Mouse (Mus musculus): ENCODE results near the gene Med12l. TPM values are rescaled to one million over a fixed set of nuclear protein-coding genes. Genes with fewer than 3 reads are reported as not detected.

Med12l gene
- total and polyA plus RNA-seq, 2 experiments from 2014 or later = 2.1 to 19.2 TPM

DNA sequence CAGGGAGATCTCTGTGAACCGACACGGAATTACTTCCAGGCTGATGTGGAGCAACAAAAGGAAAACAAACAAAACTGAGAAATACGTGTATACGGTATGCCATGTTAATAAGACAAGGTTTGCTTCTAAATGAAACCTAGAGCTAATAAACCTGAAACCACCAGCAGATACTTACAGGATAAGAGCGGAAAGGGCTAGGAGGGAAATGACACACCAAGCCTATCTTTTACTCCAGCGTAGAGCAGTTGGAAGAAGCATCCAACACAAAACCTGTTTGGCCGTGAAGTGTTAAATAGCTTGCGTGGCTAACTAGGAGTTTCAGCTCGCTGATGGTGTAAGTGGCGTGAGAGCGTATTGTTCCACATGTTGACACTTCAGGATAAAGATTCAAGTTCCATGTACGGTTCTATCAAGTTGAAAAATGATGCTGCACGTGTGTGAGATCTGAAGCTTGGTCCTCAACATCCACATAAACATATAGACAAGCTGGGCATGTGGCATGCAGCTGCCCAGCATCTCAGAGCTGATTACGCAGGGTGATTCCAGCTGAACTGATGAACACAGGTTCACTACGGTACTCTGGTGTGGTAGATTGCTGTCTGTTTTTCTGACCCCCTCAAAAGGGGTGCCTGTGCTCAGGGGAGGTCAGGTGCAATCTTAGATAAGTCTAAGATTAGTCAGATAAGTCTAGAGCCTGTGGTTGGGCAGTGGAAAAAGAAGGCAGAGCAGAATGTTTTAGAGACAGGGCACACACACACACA, 21.6 kb upstream of the Med12l start:
- Histone ChIP-seq H3K27me3 (ENCODE audit: insufficient read depth, low read length) (no peaks in the 10 kb centered on the region), H3K4me1 (ENCODE audit: insufficient read depth) (0 out of 2 replicates have a peak, but pooled peaks cover 3% of the 10 kb centered on the region), H3K4me3 (ENCODE audit: low read depth, low read length) (no peak overlapping the region), H3K36me3 (ENCODE audit: insufficient read depth) (no peaks in the 10 kb centered on the region), H3K4me2 (ENCODE audit: low read depth) (no peak overlapping the region), H3K9ac (no peak overlapping the region), H3K9me3 (ENCODE audit: low read length) (no peaks in the 10 kb centered on the region), H3K27ac (ENCODE audit: low read depth, low read length) (no peak overlapping the region)
- ATAC-seq = no peak
- 83% methylated on average over 15 of the region's 15 CpGs for WGBS
- TF ChIP-seq CTCF (IDR thresholded peaks at IDR 0.05; ENCODE audit: low read depth) = no peak
- no peak for DNase-seq

DNA sequence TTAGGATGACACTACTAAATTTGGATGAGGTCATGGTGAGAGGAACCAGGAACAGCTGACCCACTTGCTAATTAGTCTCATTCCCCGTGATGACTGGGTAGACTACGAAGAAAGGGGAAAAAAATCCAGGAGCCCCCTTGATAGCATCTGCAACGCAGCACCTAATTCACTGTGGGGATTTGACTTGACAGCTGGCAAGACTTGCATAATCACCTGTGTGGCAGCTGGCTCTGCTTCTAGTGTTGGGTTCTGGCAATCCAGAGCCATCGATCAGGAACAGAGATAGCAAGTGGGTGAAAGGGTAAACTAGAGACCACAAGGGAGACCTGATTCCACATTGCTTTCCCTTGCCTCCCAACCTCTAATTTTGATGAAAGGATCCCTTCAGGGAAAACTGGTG, 19.8 kb upstream of the Med12l start:
- Histone ChIP-seq H3K36me3 (ENCODE audit: insufficient read depth) (no peaks in the 10 kb centered on the region), H3K4me1 (ENCODE audit: insufficient read depth) (0 out of 2 replicates have a peak, but pooled peaks cover 3% of the 10 kb centered on the region), H3K4me3 (ENCODE audit: low read depth, low read length) (no peak overlapping the region), H3K27ac (ENCODE audit: low read depth, low read length) (no peak overlapping the region), H3K9ac (no peak overlapping the region), H3K4me2 (ENCODE audit: low read depth) (no peak overlapping the region), H3K9me3 (ENCODE audit: low read length) (no peaks in the 10 kb centered on the region), H3K27me3 (ENCODE audit: insufficient read depth, low read length) (no peaks in the 10 kb centered on the region)
- TF ChIP-seq CTCF (IDR thresholded peaks at IDR 0.05; ENCODE audit: low read depth) = no peak
- DNase-seq = no peak
- no peak for ATAC-seq
- 55% methylated on average over 4 of the region's 4 CpGs for WGBS

DNA sequence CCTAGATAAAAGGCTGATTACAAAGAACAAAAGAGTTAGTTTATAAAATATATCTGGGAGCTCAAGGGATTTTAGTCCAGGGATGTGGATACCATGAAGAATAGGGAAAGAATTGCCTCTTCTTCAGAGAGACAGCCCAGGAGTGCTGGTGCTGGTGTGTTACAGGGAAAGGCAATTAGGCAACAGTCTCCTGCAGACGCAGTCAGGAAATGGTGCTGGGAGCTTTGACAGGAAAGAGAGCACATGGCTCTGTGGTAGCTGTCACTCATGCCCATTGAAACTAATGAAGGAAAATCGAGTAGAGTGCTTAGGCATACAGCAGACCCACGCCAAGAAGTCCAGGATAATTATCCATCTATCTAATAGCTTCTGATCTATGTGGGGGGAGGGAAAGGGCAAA, 16.3 kb upstream of the Med12l start:
- no peak for DNase-seq
- no peak for TF ChIP-seq CTCF (IDR thresholded peaks at IDR 0.05; ENCODE audit: low read depth)
- WGBS = 18% methylated on average over 3 of the region's 3 CpGs

DNA sequence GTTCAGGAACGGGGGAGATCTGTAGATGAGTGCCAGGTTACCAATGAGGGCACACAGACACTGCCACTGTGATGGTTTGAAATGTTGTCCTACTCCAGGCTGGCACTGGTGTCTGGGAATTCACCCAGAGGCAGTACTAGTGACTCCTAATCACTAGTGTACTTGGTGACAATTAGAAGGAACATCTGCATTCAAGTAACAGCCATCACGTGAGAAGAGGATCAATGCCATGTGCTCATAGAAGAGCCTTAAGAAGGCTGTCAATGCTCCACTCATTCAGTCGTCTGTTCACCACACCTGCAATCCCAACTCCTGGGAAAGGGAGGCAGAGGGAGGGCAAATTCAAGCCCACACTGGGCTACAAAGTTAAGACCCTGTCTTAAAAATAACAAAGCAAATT, 15.1 kb upstream of the Med12l start:
- Histone ChIP-seq H3K27me3 (ENCODE audit: insufficient read depth, low read length) (no peaks in the 10 kb centered on the region), H3K4me2 (ENCODE audit: low read depth) (no peak overlapping the region), H3K9me3 (ENCODE audit: low read length) (no peaks in the 10 kb centered on the region), H3K9ac (no peak overlapping the region), H3K4me1 (ENCODE audit: insufficient read depth) (no peaks in the 10 kb centered on the region), H3K27ac (ENCODE audit: low read depth, low read length) (no peak overlapping the region), H3K4me3 (ENCODE audit: low read depth, low read length) (no peak overlapping the region), H3K36me3 (ENCODE audit: insufficient read depth) (no peaks in the 10 kb centered on the region)
- no peak for ATAC-seq
- TF ChIP-seq CTCF (IDR thresholded peaks at IDR 0.05; ENCODE audit: low read depth) = no peak
- DNase-seq = no peak
- 67% methylated on average over 3 of the region's 3 CpGs for WGBS

More for the DNA sequence above, 16.3 kb upstream of the Med12l start:
- Histone ChIP-seq H3K27me3 (ENCODE audit: insufficient read depth, low read length) (no peaks in the 10 kb centered on the region), H3K27ac (ENCODE audit: low read depth, low read length) (no peak overlapping the region), H3K4me2 (ENCODE audit: low read depth) (no peak overlapping the region), H3K4me3 (ENCODE audit: low read depth, low read length) (no peak overlapping the region), H3K36me3 (ENCODE audit: insufficient read depth) (no peaks in the 10 kb centered on the region), H3K9me3 (ENCODE audit: low read length) (no peaks in the 10 kb centered on the region), H3K4me1 (ENCODE audit: insufficient read depth) (no peaks in the 10 kb centered on the region), H3K9ac (no peak overlapping the region)
- ATAC-seq = no peak; the same call in 1 of the 2 replicates

DNA sequence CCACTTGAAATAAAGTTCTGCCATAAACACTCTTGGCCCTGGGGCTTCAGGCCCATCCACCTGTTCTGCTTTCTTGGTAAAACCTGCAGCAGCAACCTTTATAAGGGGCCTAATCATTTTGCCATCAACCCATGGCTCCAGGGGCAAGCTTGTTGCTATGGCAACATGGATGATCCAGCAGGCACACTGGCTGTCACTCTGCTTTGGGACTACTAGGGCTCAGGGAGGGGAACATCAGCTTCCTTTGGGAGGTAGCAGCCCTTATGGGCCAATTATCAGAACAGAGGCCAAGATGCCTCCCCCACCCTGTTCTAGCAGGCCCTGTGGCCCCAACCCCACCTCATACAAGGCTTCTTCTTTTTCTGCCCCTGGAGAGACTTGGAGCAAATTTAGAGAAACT, 13.5 kb upstream of the Med12l start:
- no peak for DNase-seq
- TF ChIP-seq CTCF (IDR thresholded peaks at IDR 0.05; ENCODE audit: low read depth) = no peak
- no peaks in the 10 kb centered on the region for H3K36me3 ChIP-seq (ENCODE audit: insufficient read depth)
- no peak overlapping the region for H3K4me2 ChIP-seq (ENCODE audit: low read depth)
- peak; percentile 29; the same call in 1 of the 2 replicates for ATAC-seq
- H3K9ac ChIP-seq = no peak overlapping the region
- no peaks in the 10 kb centered on the region for H3K9me3 ChIP-seq (ENCODE audit: low read length)
- H3K4me3 ChIP-seq (ENCODE audit: low read depth, low read length) = no peak overlapping the region
- H3K27ac ChIP-seq (ENCODE audit: low read depth, low read length) = no peak overlapping the region
- H3K27me3 ChIP-seq (ENCODE audit: insufficient read depth, low read length) = no peaks in the 10 kb centered on the region
- no peaks in the 10 kb centered on the region for H3K4me1 ChIP-seq (ENCODE audit: insufficient read depth)

DNA sequence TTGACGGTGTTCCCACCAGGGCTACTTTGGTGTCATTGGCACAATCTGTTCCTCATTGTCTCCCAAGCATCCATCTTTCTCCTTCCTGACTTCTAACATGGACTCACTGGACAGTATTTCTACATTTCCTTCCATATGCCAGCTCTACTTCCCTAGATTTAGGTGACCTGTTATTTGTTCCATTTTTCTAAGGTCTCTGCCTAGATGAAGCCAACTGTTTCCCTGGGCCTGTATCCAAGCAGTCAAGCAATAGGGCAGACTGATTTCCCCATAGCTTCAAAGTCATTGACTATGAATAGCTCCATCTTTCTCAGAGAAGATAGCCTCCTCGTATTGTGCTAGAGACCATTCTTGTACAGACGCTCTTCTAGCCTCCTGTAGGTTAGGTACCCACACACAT, 12.0 kb upstream of the Med12l start:
- no peak overlapping the region for H3K9ac ChIP-seq
- H3K27me3 ChIP-seq (ENCODE audit: insufficient read depth, low read length) = no peaks in the 10 kb centered on the region
- no peak overlapping the region for H3K27ac ChIP-seq (ENCODE audit: low read depth, low read length)
- no peaks in the 10 kb centered on the region for H3K4me1 ChIP-seq (ENCODE audit: insufficient read depth)
- H3K9me3 ChIP-seq (ENCODE audit: low read length) = no peaks in the 10 kb centered on the region
- ATAC-seq (no peak), DNase-seq (no peak)
- TF ChIP-seq CTCF (IDR thresholded peaks at IDR 0.05; ENCODE audit: low read depth) = no peak
- 89% methylated on average over 3 of the region's 3 CpGs for WGBS
- no peaks in the 10 kb centered on the region for H3K36me3 ChIP-seq (ENCODE audit: insufficient read depth)
- no peak overlapping the region for H3K4me3 ChIP-seq (ENCODE audit: low read depth, low read length)
- H3K4me2 ChIP-seq (ENCODE audit: low read depth) = no peak overlapping the region

DNA sequence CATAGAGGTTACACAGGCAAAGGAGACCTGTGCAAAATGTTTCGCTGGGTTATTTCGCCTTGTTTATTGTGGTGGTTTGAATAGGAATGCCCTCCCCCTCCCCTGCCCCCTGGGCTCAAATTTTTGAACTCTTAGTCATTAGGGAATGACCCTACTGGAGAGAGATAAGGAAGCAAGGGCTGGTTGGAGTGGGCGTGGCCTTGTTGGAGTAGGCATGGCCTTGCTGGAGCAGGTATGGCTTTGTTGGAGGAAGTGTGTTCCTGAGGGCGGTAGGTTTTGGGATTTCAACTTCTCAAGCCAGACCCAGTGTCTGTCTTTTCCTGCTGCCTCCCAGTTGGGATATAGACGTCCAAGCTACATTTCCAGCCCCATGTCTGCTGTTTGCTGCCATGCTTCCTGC, 1.9 kb upstream of the Med12l start:
- 0 out of 2 replicates have a peak, but pooled peaks cover 3% of the 10 kb centered on the region for H3K4me1 ChIP-seq (ENCODE audit: insufficient read depth)
- no peak for DNase-seq
- H3K9ac ChIP-seq = no peak overlapping the region
- no peaks in the 10 kb centered on the region for H3K9me3 ChIP-seq (ENCODE audit: low read length)
- no peak for ATAC-seq
- 89% methylated on average over 5 of the region's 5 CpGs for WGBS
- H3K4me3 ChIP-seq (ENCODE audit: low read depth, low read length) = no peak overlapping the region
- H3K27ac ChIP-seq (ENCODE audit: low read depth, low read length) = no peak overlapping the region
- H3K27me3 ChIP-seq (ENCODE audit: insufficient read depth, low read length) = no peaks in the 10 kb centered on the region
- TF ChIP-seq CTCF (IDR thresholded peaks at IDR 0.05; ENCODE audit: low read depth) = no peak
- no peaks in the 10 kb centered on the region for H3K36me3 ChIP-seq (ENCODE audit: insufficient read depth)
- no peak overlapping the region for H3K4me2 ChIP-seq (ENCODE audit: low read depth)

Data from forebrain, postnatal 0 days (tissue).